Mouse (Mus musculus) cortical plate, adult 2 months (tissue): ENCODE measurements at regions not wholly inside any gene's neighbourhood (a gene's known extent, or its start where the extent isn't known, plus 50 kb on each side); places are given as distances from the start of the nearest gene placed in this dataset.

Experiments
- CTCF ChIP-seq: fragments of 200-500 bp; IDR thresholded peaks from 2 replicates; pipeline ENCODE4 v1.5.1; 2011; ENCODE audit warnings: mild to moderate bottlenecking, control low read depth, low read length; ENCODE audit not compliant: insufficient read depth; ENCODE audit errors: extremely low read depth
- POLR2A ChIP-seq: fragments of 200-500 bp; IDR thresholded peaks from 2 replicates; pipeline ENCODE4 v1.6.1; 2011; ENCODE audit warnings: mild to moderate bottlenecking, low read length, control low read depth; ENCODE audit not compliant: insufficient read depth; ENCODE audit errors: extremely low read depth

DNA sequence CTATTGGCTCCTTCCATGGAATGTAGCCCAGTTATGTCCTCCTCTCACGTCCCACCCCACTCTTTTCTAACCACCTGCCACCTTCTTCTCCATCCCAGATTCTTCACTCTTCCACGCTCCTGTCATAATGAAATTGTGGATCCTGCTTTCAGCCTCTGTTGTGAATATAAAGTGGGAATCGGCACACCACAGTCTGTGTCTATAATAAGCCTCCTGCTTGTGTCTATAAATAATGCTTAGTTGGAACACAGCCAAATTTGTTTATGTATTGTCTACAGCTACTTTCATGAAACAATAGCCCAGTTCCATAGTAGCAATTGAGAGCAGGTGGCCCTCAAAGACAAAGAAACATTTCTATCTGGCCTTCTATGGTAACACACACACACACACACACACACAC lies 137.5 kb upstream of the Rps6ka3 start:
- TF ChIP-seq POLR2A (no peak), CTCF (no peak)
